Mouse (Mus musculus): ENCODE measurements around the gene Lrrc36. TPM values are rescaled to one million over a fixed set of nuclear protein-coding genes. Genes with fewer than 3 reads are reported as not detected.

The Lrrc36 gene
- polyA plus RNA-seq, 1 experiment, result 7.5 TPM

GRCm38 (mm10) chr8:105419800-105420199 is 6.4 kb downstream of the Lrrc36 start:
- no peak overlapping the region for H3K4me3 ChIP-seq (replicated peaks; ENCODE audit: extremely low read depth, low read depth, low read length)
- no peak for TF ChIP-seq CTCF (IDR thresholded peaks at IDR 0.05; ENCODE audit: insufficient read depth, low read length)
- no peak for TF ChIP-seq POLR2A (IDR thresholded peaks at IDR 0.05; ENCODE audit: borderline replicate concordance, extremely low read depth, low read depth, low read length)
- WGBS, result 80% methylated on average over 4 of the region's 4 CpGs
- no peaks in the 10 kb centered on the region for H3K4me1 ChIP-seq (ENCODE audit: control insufficient read depth, insufficient read depth, low read length)
- DNase-seq, result no peak

DNA sequence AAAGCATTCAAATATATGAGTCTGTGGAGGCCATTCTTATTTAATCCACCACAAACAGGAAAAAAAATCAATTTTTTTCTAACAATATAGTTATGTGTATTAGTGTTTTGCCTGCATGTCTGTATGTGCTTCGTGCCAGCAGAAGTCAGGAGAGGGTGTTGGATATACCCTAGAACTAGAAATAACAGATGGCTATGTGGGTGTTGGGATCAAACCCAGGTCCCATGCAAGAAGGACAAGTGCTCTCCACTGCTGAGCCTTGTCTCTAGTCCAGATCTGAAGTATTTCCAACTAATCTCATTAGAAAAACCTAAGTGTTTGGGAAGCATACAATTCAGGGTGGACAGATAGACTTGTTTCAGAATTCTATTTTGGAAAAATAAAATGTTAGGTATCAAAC is 8.6 kb downstream of the Lrrc36 start:
- Histone ChIP-seq H3K4me1 (ENCODE audit: control insufficient read depth, insufficient read depth, low read length) (peaks cover 5% of the 10 kb centered on the region), H3K4me3 (replicated peaks; ENCODE audit: extremely low read depth, low read depth, low read length) (no peak overlapping the region)
- TF ChIP-seq CTCF (IDR thresholded peaks at IDR 0.05; ENCODE audit: insufficient read depth, low read length), result no peak
- TF ChIP-seq POLR2A (IDR thresholded peaks at IDR 0.05; ENCODE audit: borderline replicate concordance, extremely low read depth, low read depth, low read length), result no peak
- DNase-seq, result no peak
- whole genome bisulfite sequencing, result 70% methylated on average over 1 of the region's 1 CpGs

GRCm38 (mm10) chr8:105426878-105427277 is 13.5 kb downstream of the Lrrc36 start:
- Histone ChIP-seq H3K4me1 (ENCODE audit: control insufficient read depth, insufficient read depth, low read length) (peaks cover 11% of the 10 kb centered on the region), H3K4me3 (replicated peaks; ENCODE audit: extremely low read depth, low read depth, low read length) (no peak overlapping the region)
- DNase-seq, result no peak
- 32% methylated on average over 6 of the region's 6 CpGs for WGBS
- TF ChIP-seq POLR2A (IDR thresholded peaks at IDR 0.05; ENCODE audit: borderline replicate concordance, extremely low read depth, low read depth, low read length) (no peak), CTCF (IDR thresholded peaks at IDR 0.05; ENCODE audit: insufficient read depth, low read length) (no peak)

- Histone ChIP-seq H3K4me3 (replicated peaks; ENCODE audit: extremely low read depth, low read depth, low read length) (no peak overlapping the region), H3K4me1 (ENCODE audit: control insufficient read depth, insufficient read depth, low read length) (peaks cover 15% of the 10 kb centered on the region)
- 82% methylated on average over 7 of the region's 7 CpGs for WGBS
- TF ChIP-seq POLR2A (IDR thresholded peaks at IDR 0.05; ENCODE audit: borderline replicate concordance, extremely low read depth, low read depth, low read length) (no peak), CTCF (IDR thresholded peaks at IDR 0.05; ENCODE audit: insufficient read depth, low read length) (no peak)
- DNase-seq, result no peak
Measured at GRCm38 (mm10) chr8:105431743-105432515, 18.6 kb downstream of the Lrrc36 start.

GRCm38 (mm10) chr8:105433021-105433420 is 19.6 kb downstream of the Lrrc36 start:
- H3K4me1 ChIP-seq (ENCODE audit: control insufficient read depth, insufficient read depth, low read length), result peaks cover 11% of the 10 kb centered on the region
- DNase-seq, result no peak
- 22% methylated on average over 6 of the region's 6 CpGs for WGBS
- H3K4me3 ChIP-seq (replicated peaks; ENCODE audit: extremely low read depth, low read depth, low read length), result no peak overlapping the region
- TF ChIP-seq CTCF (IDR thresholded peaks at IDR 0.05; ENCODE audit: insufficient read depth, low read length), result no peak
- no peak for TF ChIP-seq POLR2A (IDR thresholded peaks at IDR 0.05; ENCODE audit: borderline replicate concordance, extremely low read depth, low read depth, low read length)

- no peak overlapping the region for H3K4me3 ChIP-seq (replicated peaks; ENCODE audit: extremely low read depth, low read depth, low read length)
- WGBS, result 39% methylated on average over 5 of the region's 5 CpGs
- H3K4me1 ChIP-seq (ENCODE audit: control insufficient read depth, insufficient read depth, low read length), result peaks cover 11% of the 10 kb centered on the region
- no peak for DNase-seq
- TF ChIP-seq CTCF (IDR thresholded peaks at IDR 0.05; ENCODE audit: insufficient read depth, low read length), result no peak
- TF ChIP-seq POLR2A (IDR thresholded peaks at IDR 0.05; ENCODE audit: borderline replicate concordance, extremely low read depth, low read depth, low read length), result no peak
Measured at GRCm38 (mm10) chr8:105433511-105433910, 20.1 kb downstream of the Lrrc36 start.

DNA sequence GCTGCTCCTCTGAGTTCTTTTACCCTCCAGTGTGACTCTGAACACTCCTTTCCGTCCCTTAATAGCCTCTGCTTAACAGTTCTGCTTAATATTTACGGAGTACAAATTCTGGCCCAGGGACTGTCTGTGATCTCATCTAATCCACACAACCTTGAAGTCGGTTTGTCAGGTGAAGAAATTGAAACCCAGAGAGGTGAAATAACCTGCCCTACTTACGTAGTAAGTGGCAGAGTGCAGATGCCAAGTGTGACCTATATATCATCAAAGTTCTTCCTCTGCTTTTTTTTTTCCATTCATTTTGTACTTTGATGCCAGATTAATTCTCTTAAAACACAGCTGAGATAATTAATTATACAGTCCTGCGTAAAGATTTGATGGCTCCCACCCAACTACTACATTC is 20.8 kb downstream of the Lrrc36 start:
- Histone ChIP-seq H3K4me3 (replicated peaks; ENCODE audit: extremely low read depth, low read depth, low read length) (no peak overlapping the region), H3K4me1 (ENCODE audit: control insufficient read depth, insufficient read depth, low read length) (peaks cover 9% of the 10 kb centered on the region)
- no peak for DNase-seq
- 61% methylated on average over 5 of the region's 5 CpGs for WGBS
- TF ChIP-seq POLR2A (IDR thresholded peaks at IDR 0.05; ENCODE audit: borderline replicate concordance, extremely low read depth, low read depth, low read length) (no peak), CTCF (IDR thresholded peaks at IDR 0.05; ENCODE audit: insufficient read depth, low read length) (no peak)

DNA sequence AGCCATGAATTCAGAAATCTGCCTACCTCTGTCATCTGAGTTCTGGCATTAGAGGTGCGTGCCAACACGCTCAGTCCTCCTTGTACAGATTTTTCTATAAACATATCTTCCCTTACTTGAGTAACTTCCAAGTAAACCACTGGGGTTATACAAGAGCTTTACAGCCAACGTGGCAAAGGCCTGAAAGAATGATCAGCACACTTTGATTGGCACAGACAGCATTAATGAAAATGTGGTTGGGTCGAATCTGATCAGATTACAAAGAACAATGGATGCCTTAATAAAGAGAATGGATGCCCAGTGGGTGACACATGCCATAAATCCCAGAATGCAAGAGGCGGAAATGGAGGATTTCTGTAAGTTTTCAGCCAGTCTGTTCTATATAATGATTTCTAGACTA is 22.8 kb downstream of the Lrrc36 start:
- DNase-seq, result no peak
- Histone ChIP-seq H3K4me3 (replicated peaks; ENCODE audit: extremely low read depth, low read depth, low read length) (no peak overlapping the region), H3K4me1 (ENCODE audit: control insufficient read depth, insufficient read depth, low read length) (peaks cover 9% of the 10 kb centered on the region; the same call in 1 of the 2 replicates)
- TF ChIP-seq CTCF (IDR thresholded peaks at IDR 0.05; ENCODE audit: insufficient read depth, low read length) (no peak), POLR2A (IDR thresholded peaks at IDR 0.05; ENCODE audit: borderline replicate concordance, extremely low read depth, low read depth, low read length) (no peak)
- WGBS, result 66% methylated on average over 5 of the region's 5 CpGs

GRCm38 (mm10) chr8:105437078-105437748 is 23.8 kb downstream of the Lrrc36 start:
- TF ChIP-seq POLR2A (IDR thresholded peaks at IDR 0.05; ENCODE audit: borderline replicate concordance, extremely low read depth, low read depth, low read length) (no peak), CTCF (IDR thresholded peaks at IDR 0.05; ENCODE audit: insufficient read depth, low read length) (no peak)
- no peak for DNase-seq
- Histone ChIP-seq H3K4me3 (replicated peaks; ENCODE audit: extremely low read depth, low read depth, low read length) (no peak overlapping the region), H3K4me1 (ENCODE audit: control insufficient read depth, insufficient read depth, low read length) (peaks cover 9% of the 10 kb centered on the region; the same call in 1 of the 2 replicates)
- WGBS, result 71% methylated on average over 5 of the region's 5 CpGs

Measured in lung, adult 2 months (tissue).